Mouse (Mus musculus): ENCODE measurements around the gene Tapbpl.

GRCm38 (mm10) chr6:125218963-125219362 is 12.7 kb downstream of the Tapbpl start:
- TF ChIP-seq CTCF (IDR thresholded peaks at IDR 0.05; ENCODE audit: extremely low read depth, insufficient read length, insufficient replicate concordance, low read depth, low read length): peak; percentile 26; the same call in 1 of the 2 replicates
- no peak for TF ChIP-seq POLR2A (IDR thresholded peaks at IDR 0.05; ENCODE audit: low read depth, low read length)
